Mouse (Mus musculus) lung, postnatal 0 days (tissue): Measurements from ENCODE around the gene Kcnq5. TPM values are rescaled to one million over a fixed set of nuclear protein-coding genes. Genes with fewer than 3 reads are reported as not detected.

Source experiments
- ATAC-seq: fragments of 200-750 bp; cut with Nextera tagmentation; 2 replicates; pipeline ENCODE4 v1.8.0; 2017; ENCODE audit warnings: moderate library complexity
- DNase-seq: peaks from one replicate; pipeline ENCODE4 v3.0.0-alpha.2; 2016; ENCODE audit warnings: low spot score
- H3K27ac ChIP-seq: fragments of 300-500 bp; sonication (generic); 2 replicates; pipeline ENCODE4 v1.5.1; 2014; ENCODE audit warnings: antibody characterized with exemption, mild to moderate bottlenecking, low read length, mixed read lengths
- H3K27me3 ChIP-seq: fragments of 300-500 bp; sonication (generic); replicated peaks from 2 replicates; pipeline ENCODE4 v1.6.1; 2014; ENCODE audit warnings: low read length, mixed read lengths; ENCODE audit not compliant: insufficient read depth
- H3K36me3 ChIP-seq: fragments of 300-500 bp; sonication (generic); 2 replicates; pipeline ENCODE4 v1.6.1; 2014; ENCODE audit warnings: low read length, mixed read lengths; ENCODE audit not compliant: insufficient read depth
- H3K4me1 ChIP-seq: fragments of 300-500 bp; sonication (generic); 2 replicates; pipeline ENCODE4 v1.6.1; 2014; ENCODE audit warnings: antibody characterized with exemption, low read depth, low read length, mixed read lengths; ENCODE audit not compliant: insufficient read depth
- H3K4me2 ChIP-seq: fragments of 300-500 bp; sonication (generic); replicated peaks from 2 replicates; pipeline ENCODE4 v1.6.1; 2014; ENCODE audit warnings: low read depth, mild to moderate bottlenecking, low read length, moderate library complexity, mixed read lengths
- H3K4me3 ChIP-seq: fragments of 300-500 bp; sonication (generic); 2 replicates; pipeline ENCODE4 v1.5.1; 2014; ENCODE audit warnings: low read depth, low read length
- H3K9ac ChIP-seq: fragments of 300-500 bp; sonication (generic); replicated peaks from 2 replicates; pipeline ENCODE4 v1.6.1; 2014; ENCODE audit warnings: low read depth, mild to moderate bottlenecking
- H3K9me3 ChIP-seq: fragments of 300-500 bp; sonication (generic); 2 replicates; pipeline ENCODE4 v1.6.1; 2016; ENCODE audit warnings: low read length, mixed read lengths
- CTCF ChIP-seq: IDR thresholded peaks from 2 replicates; pipeline ENCODE4 v1.5.1; 2016; ENCODE audit warnings: antibody characterized with exemption, mild to moderate bottlenecking
- EP300 ChIP-seq: IDR thresholded peaks from 2 replicates; pipeline ENCODE4 v1.6.1; 2016; ENCODE audit warnings: antibody characterized with exemption, mild to moderate bottlenecking, control low read depth
- WGBS: fragments of 180-500 bp; shearing (Covaris S2); extraction: QIAGEN DNeasy Blood & Tissue Kit; methylation state at CpG from one replicate; pipeline ENCODE4 v1.1.7; 2014; 5-methylcytosine and 5-hydroxymethylcytosine counted together
- polyA plus RNA-seq: library from polyadenylated mRNA; unstranded; fragments of >200 nt; fragmentation: Nextera tagmentation; extraction: Ambion mirVana; gene quantifications from 2 replicates; pipeline ENCODE4 v1.2.1, GENCODE M21; 2015

Kcnq5 gene
- polyA plus RNA-seq, 1 experiment from 2014 or later = 1.5 TPM

- no peaks in the 10 kb centered on the region for H3K36me3 ChIP-seq
- DNase-seq (no peak), ATAC-seq (no peak)
- WGBS = 73% methylated on average over 3 of the region's 3 CpGs
- H3K9me3 ChIP-seq = no peaks in the 10 kb centered on the region
- H3K4me2 ChIP-seq = no peak overlapping the region
- no peak for TF ChIP-seq CTCF
- TF ChIP-seq EP300 = no peak
- no peaks in the 10 kb centered on the region for H3K27me3 ChIP-seq
- H3K27ac ChIP-seq = no peak overlapping the region
- H3K4me3 ChIP-seq = no peak overlapping the region
- no peak overlapping the region for H3K9ac ChIP-seq
- H3K4me1 ChIP-seq = no peaks in the 10 kb centered on the region
Observed at GRCm38 (mm10) chr1:21431666-21432065, 530.1 kb downstream of the Kcnq5 start.

GRCm38 (mm10) chr1:21428079-21428478 lies 533.7 kb downstream of the Kcnq5 start:
- Histone ChIP-seq H3K9ac (no peak overlapping the region), H3K4me1 (no peaks in the 10 kb centered on the region), H3K4me3 (no peak overlapping the region), H3K27ac (no peak overlapping the region), H3K9me3 (no peaks in the 10 kb centered on the region), H3K36me3 (no peaks in the 10 kb centered on the region), H3K4me2 (no peak overlapping the region), H3K27me3 (no peaks in the 10 kb centered on the region)
- TF ChIP-seq EP300 = no peak
- no peak for TF ChIP-seq CTCF
- ATAC-seq = no peak
- WGBS = 82% methylated on average over 4 of the region's 4 CpGs
- no peak for DNase-seq

- H3K27ac ChIP-seq = no peak overlapping the region
- H3K4me3 ChIP-seq = no peak overlapping the region
- no peaks in the 10 kb centered on the region for H3K4me1 ChIP-seq
- H3K27me3 ChIP-seq = no peaks in the 10 kb centered on the region
- no peak overlapping the region for H3K4me2 ChIP-seq
- DNase-seq = no peak
- H3K9ac ChIP-seq = no peak overlapping the region
- WGBS = 87% methylated on average over 2 of the region's 2 CpGs
- ATAC-seq = no peak
- no peaks in the 10 kb centered on the region for H3K36me3 ChIP-seq
- no peak for TF ChIP-seq CTCF
- TF ChIP-seq EP300 = no peak
- H3K9me3 ChIP-seq = no peaks in the 10 kb centered on the region
Observed at GRCm38 (mm10) chr1:21425654-21426053, 536.1 kb downstream of the Kcnq5 start.

GRCm38 (mm10) chr1:21419370-21419769 lies 542.4 kb downstream of the Kcnq5 start:
- ATAC-seq (no peak), DNase-seq (no peak)
- Histone ChIP-seq H3K4me1 (no peaks in the 10 kb centered on the region), H3K9ac (no peak overlapping the region), H3K4me3 (no peak overlapping the region), H3K9me3 (no peaks in the 10 kb centered on the region), H3K27me3 (no peaks in the 10 kb centered on the region), H3K4me2 (no peak overlapping the region), H3K36me3 (no peaks in the 10 kb centered on the region), H3K27ac (no peak overlapping the region)
- no peak for TF ChIP-seq EP300
- TF ChIP-seq CTCF = peak; percentile 50

GRCm38 (mm10) chr1:21412197-21412555 lies 549.6 kb downstream of the Kcnq5 start:
- no peak for TF ChIP-seq EP300
- TF ChIP-seq CTCF = no peak
- no peak overlapping the region for H3K9ac ChIP-seq
- DNase-seq (no peak), ATAC-seq (no peak)
- no peak overlapping the region for H3K27ac ChIP-seq
- WGBS = 83% methylated on average over 2 of the region's 2 CpGs
- H3K36me3 ChIP-seq = no peaks in the 10 kb centered on the region
- no peak overlapping the region for H3K4me3 ChIP-seq
- no peaks in the 10 kb centered on the region for H3K4me1 ChIP-seq
- H3K4me2 ChIP-seq = no peak overlapping the region
- H3K27me3 ChIP-seq = no peaks in the 10 kb centered on the region
- no peaks in the 10 kb centered on the region for H3K9me3 ChIP-seq

GRCm38 (mm10) chr1:21411331-21412196 lies 550.2 kb downstream of the Kcnq5 start:
- no peaks in the 10 kb centered on the region for H3K36me3 ChIP-seq
- no peak overlapping the region for H3K4me3 ChIP-seq
- TF ChIP-seq CTCF (peak; percentile 84), EP300 (no peak)
- H3K27me3 ChIP-seq = no peaks in the 10 kb centered on the region
- DNase-seq (peak; percentile 88), ATAC-seq (peak; percentile 74)
- H3K27ac ChIP-seq = no peak overlapping the region
- no peak overlapping the region for H3K4me2 ChIP-seq
- H3K9ac ChIP-seq = no peak overlapping the region
- WGBS = 50% methylated on average over 18 of the region's 18 CpGs
- no peaks in the 10 kb centered on the region for H3K4me1 ChIP-seq
- no peaks in the 10 kb centered on the region for H3K9me3 ChIP-seq
